In genomic region chr4:103421541-103421951, GRCm38 (mm10) we compare ENCODE assay signal across 13 mouse cellular contexts.
DNase-seq lines count a peak whose midpoint lies in the region; ATAC-seq and TF ChIP-seq lines count a peak whose summit lies in the region.
"Had no signal": no experiment of that assay in that cellular context is flagged by ENCODE, and none has a peak within 500 bp of the region (broad histone marks: within the 10 kb centered on the region; RNA-seq: fewer than 3 reads in every experiment).

No protein-coding gene starts in this region.

- H3K27me3 ChIP-seq in heart, embryonic 16.5 days (ENCODE audit: control insufficient read depth, insufficient read depth, low read length): no peaks in the 10 kb centered on the region
- H3K27me3 ChIP-seq in lung, embryonic 14.5 days (ENCODE audit: insufficient read depth, low read length): no peaks in the 10 kb centered on the region
- H3K27me3 ChIP-seq: limb, embryonic 15.5 days had no signal

- no peak overlapping the region for H3K4me2 ChIP-seq in heart, embryonic 16.5 days (ENCODE audit: low read depth, low read length)
- H3K4me2 ChIP-seq in lung, embryonic 14.5 days: no peak overlapping the region
- H3K4me2 ChIP-seq: limb, embryonic 15.5 days had no signal

- WGBS in heart, embryonic 16.5 days: 10% methylated on average over 2 of the region's 2 CpGs
- WGBS in lung, embryonic 14.5 days: 9% methylated on average over 2 of the region's 2 CpGs

- H3K9ac ChIP-seq in heart, embryonic 16.5 days (ENCODE audit: low read length): no peak overlapping the region
- no peak overlapping the region for H3K9ac ChIP-seq in lung, embryonic 14.5 days
- H3K9ac ChIP-seq: limb, embryonic 15.5 days had no signal

- H3K36me3 ChIP-seq in heart, embryonic 16.5 days (ENCODE audit: control insufficient read depth, insufficient read depth): no peaks in the 10 kb centered on the region
- H3K36me3 ChIP-seq in lung, embryonic 14.5 days (ENCODE audit: insufficient read depth): no peaks in the 10 kb centered on the region
- H3K36me3 ChIP-seq: limb, embryonic 15.5 days had no signal

- no peaks in the 10 kb centered on the region for H3K9me3 ChIP-seq in heart, embryonic 16.5 days (replicated peaks; ENCODE audit: control insufficient read depth, low read length)
- H3K9me3 ChIP-seq in lung, embryonic 14.5 days (ENCODE audit: low read depth, low read length): no peaks in the 10 kb centered on the region
- H3K9me3 ChIP-seq: limb, embryonic 15.5 days had no signal

- H3K4me3 ChIP-seq in heart, embryonic 16.5 days (ENCODE audit: low read length): no peak overlapping the region
- no peak overlapping the region for H3K4me3 ChIP-seq in lung, embryonic 14.5 days (ENCODE audit: low read depth, low read length)
- H3K4me3 ChIP-seq: limb, embryonic 15.5 days had no signal

- H3K4me1 ChIP-seq in heart, embryonic 16.5 days (ENCODE audit: control insufficient read depth, insufficient read depth, low read length): peaks cover 8% of the 10 kb centered on the region
- no peaks in the 10 kb centered on the region for H3K4me1 ChIP-seq in lung, embryonic 14.5 days (ENCODE audit: insufficient read depth)
- H3K4me1 ChIP-seq: limb, embryonic 15.5 days had no signal

- DNase-seq in heart, postnatal 36 days: no peak
- peak; percentile 25 for DNase-seq in lung, embryonic 14.5 days
- no peak for DNase-seq in lung, postnatal 10 days
- DNase-seq in embryo, embryonic 10 days (ENCODE audit: low spot score): peak; percentile 57
- DNase-seq in forelimb bud, embryonic 11.5 days (ENCODE audit: low read depth, low spot score): peak; percentile 27
- DNase-seq in spleen, postnatal 14 days (ENCODE audit: low spot score in 2 of 2): no peak
- DNase-seq: cerebellum, postnatal 10 days; lung, adult 18-20 months; thymus, adult 2 months had no signal

- TF ChIP-seq CTCF in lung, embryonic 14.5 days (IDR thresholded peaks at IDR 0.05; ENCODE audit: low read depth): no peak

- H3K27ac ChIP-seq in heart, embryonic 16.5 days (ENCODE audit: low read length): peak overlapping the region; percentile 20; the same call in 1 of the 2 replicates
- no peak overlapping the region for H3K27ac ChIP-seq in lung, embryonic 14.5 days (ENCODE audit: low read depth)
- H3K27ac ChIP-seq: limb, embryonic 15.5 days had no signal

- intact Hi-C loops in heart, postnatal 36 days (cut with DNase I): no loop called here

- ATAC-seq in heart, embryonic 16.5 days (replicated peaks; ENCODE audit: extremely low read depth, insufficient read depth, low FRiP score): peak; percentile 63; the same call in 1 of the 2 replicates
- ATAC-seq in lung, embryonic 14.5 days (ENCODE audit: insufficient read depth): peak; percentile 58; the same call in 1 of the 2 replicates
- ATAC-seq: activated CD4-positive, CD25-positive, alpha-beta regulatory T cell, adult 4 months; CD4-positive, CD25-positive, alpha-beta regulatory T cell, adult 4 months had no signal

Comparison
In these comparisons a context has a peak if more than half of its experiments do, and no peak if none do; other contexts are left out.
1. DNase-seq: peak in lung, embryonic 14.5 days (single experiment), embryo, embryonic 10 days (single experiment) and forelimb bud, embryonic 11.5 days (single experiment); none in heart, postnatal 36 days (0 of 2), lung, postnatal 10 days (single experiment) and spleen, postnatal 14 days (0 of 2).